Mouse (Mus musculus) urinary bladder, postnatal 4 days (tissue): ENCODE measurements around the gene Ccin.
A peak's percentile ranks its signal among the peaks of the same experiment; 100 is the strongest.

Experiments used
- DNase-seq, 2 experiments: peaks; one replicate each; pipeline ENCODE4 v3.0.0; 2021 to 2022; ENCODE audit warnings: low spot score in 2 of 2

Gene Ccin

GRCm38 (mm10) chr4:43983181-43983580, at the start of gene Ccin:
Gene Ccin (plus strand): TSS chr4:43983483.
- DNase-seq = peak in 1 of 2 experiments; percentile 54

- DNase-seq = no peak
Measured at GRCm38 (mm10) chr4:43936186-43936585, 47.1 kb upstream of the Ccin start.

- DNase-seq = no peak
Measured at GRCm38 (mm10) chr4:43936749-43937674, 46.3 kb upstream of the Ccin start.

GRCm38 (mm10) chr4:43941315-43941714, 42.0 kb upstream of the Ccin start:
- no peak for DNase-seq

- DNase-seq = no peak
Measured at GRCm38 (mm10) chr4:43942421-43942820, 40.9 kb upstream of the Ccin start.

- DNase-seq = no peak
Measured at GRCm38 (mm10) chr4:43947571-43947970, 35.7 kb upstream of the Ccin start.

GRCm38 (mm10) chr4:43957292-43957845, 25.9 kb upstream of the Ccin start, which contains the start of gene Glipr2:
Gene Glipr2 (plus strand): TSS chr4:43957401.
- DNase-seq = peak; percentile 78 to 92

GRCm38 (mm10) chr4:43957846-43958461, 25.3 kb upstream of the Ccin start:
- DNase-seq = peak; percentile 59 to 73

GRCm38 (mm10) chr4:43959523-43960179, 23.6 kb upstream of the Ccin start:
- no peak for DNase-seq

- no peak for DNase-seq
Measured at GRCm38 (mm10) chr4:43960207-43960606, 23.1 kb upstream of the Ccin start.

- no peak for DNase-seq
Measured at GRCm38 (mm10) chr4:43964326-43964833, 18.9 kb upstream of the Ccin start.

- DNase-seq = no peak
Measured at GRCm38 (mm10) chr4:43964951-43965684, 18.2 kb upstream of the Ccin start.

GRCm38 (mm10) chr4:43965856-43966535, 17.3 kb upstream of the Ccin start:
- no peak for DNase-seq

- DNase-seq = peak; percentile 66 to 78
Measured at GRCm38 (mm10) chr4:43968650-43969049, 14.6 kb upstream of the Ccin start.

GRCm38 (mm10) chr4:43969373-43969772, 13.9 kb upstream of the Ccin start:
- DNase-seq = no peak

- no peak for DNase-seq
Measured at GRCm38 (mm10) chr4:43970393-43971330, 12.6 kb upstream of the Ccin start.

- DNase-seq = no peak
Measured at GRCm38 (mm10) chr4:43971541-43972136, 11.6 kb upstream of the Ccin start.

- DNase-seq = peak in 1 of 2 experiments; percentile 39
Measured at GRCm38 (mm10) chr4:43972137-43972591, 11.1 kb upstream of the Ccin start.

GRCm38 (mm10) chr4:43973526-43973981, 9.7 kb upstream of the Ccin start:
- DNase-seq = peak in 1 of 2 experiments; percentile 29
